Mouse (Mus musculus) MEL (cell line): ENCODE results near the gene Gpatch3. TPM values are rescaled to one million over a fixed set of nuclear protein-coding genes. Genes with fewer than 3 reads are reported as not detected.

ENCODE experiments used
- DNase-seq: peaks from one replicate; pipeline ENCODE4 v3.0.0; 2011; ENCODE audit warnings: low read depth, low spot score
- H3K27ac ChIP-seq: 2 replicates; pipeline ENCODE4 v1.5.1; 2012; ENCODE audit warnings: low read depth, mild to moderate bottlenecking, control low read depth, low read length, moderate library complexity; ENCODE audit not compliant: control insufficient read depth
- H3K27me3 ChIP-seq, 2 experiments: fragments of 150-350 bp in 1 of 2; sonication (generic) in 1 of 2; 2 replicates each; pipeline ENCODE4 v1.6.1; 2012; ENCODE audit warnings: low read length in 2 of 2, mild to moderate bottlenecking in 2 of 2, improper control_type of control experiment in 1 of 2, moderate library complexity in 1 of 2; ENCODE audit not compliant: insufficient read depth in 2 of 2, control insufficient read depth in 1 of 2
- H3K36me3 ChIP-seq, 2 experiments: 2 replicates each; pipeline ENCODE4 v1.6.1; 2012 to 2014; ENCODE audit warnings: low read length in 2 of 2, improper control_type of control experiment in 1 of 2, inconsistent platforms in 1 of 2, mild to moderate bottlenecking in 1 of 2; ENCODE audit not compliant: insufficient read depth in 2 of 2, control insufficient read depth in 1 of 2
- H3K4me1 ChIP-seq, 2 experiments: fragments of 150-350 bp in 1 of 2; sonication (generic) in 1 of 2; 2 replicates each; pipeline ENCODE4 v1.6.1; 2012; ENCODE audit warnings: low read length in 2 of 2, improper control_type of control experiment in 1 of 2, mild to moderate bottlenecking in 1 of 2; ENCODE audit not compliant: insufficient read depth in 2 of 2, control insufficient read depth in 1 of 2
- H3K4me3 ChIP-seq, 2 experiments: fragments of 150-350 bp in 1 of 2; sonication (generic) in 1 of 2; 2 replicates each; pipeline ENCODE4 v1.5.1; 2012; ENCODE audit warnings: low read depth in 2 of 2, low read length in 2 of 2, mild to moderate bottlenecking in 2 of 2, moderate library complexity in 2 of 2, control low read depth in 1 of 2, improper control_type of control experiment in 1 of 2; ENCODE audit not compliant: control insufficient read depth in 1 of 2, insufficient read depth in 1 of 2
- H3K79me2 ChIP-seq: 2 replicates; pipeline ENCODE4 v1.6.1; 2012; ENCODE audit warnings: mild to moderate bottlenecking, low read length, moderate library complexity; ENCODE audit not compliant: control insufficient read depth, poor library complexity, insufficient read depth
- H3K9ac ChIP-seq: 2 replicates; pipeline ENCODE4 v1.6.1; 2012; ENCODE audit warnings: low read depth, mild to moderate bottlenecking, control low read depth, low read length, moderate library complexity; ENCODE audit not compliant: control insufficient read depth, poor library complexity, severe bottlenecking
- H3K9me3 ChIP-seq: fragments of 150-350 bp; sonication (generic); replicated peaks from 2 replicates; pipeline ENCODE4 v1.6.1; 2012; ENCODE audit warnings: mild to moderate bottlenecking, low read length, improper control_type of control experiment, moderate library complexity; ENCODE audit not compliant: insufficient read depth
- BHLHE40 ChIP-seq: IDR thresholded peaks from 2 replicates; pipeline ENCODE4 v1.6.1; 2012; ENCODE audit warnings: low read depth, mild to moderate bottlenecking, inconsistent platforms, low read length, improper control_type of control experiment, borderline replicate concordance
- CHD1 ChIP-seq: IDR thresholded peaks from 2 replicates; pipeline ENCODE4 v1.6.1; 2012; ENCODE audit warnings: low read depth, mild to moderate bottlenecking, inconsistent platforms, low read length, improper control_type of control experiment
- CHD2 ChIP-seq: IDR thresholded peaks from 2 replicates; pipeline ENCODE4 v1.6.1; 2011; ENCODE audit warnings: low read length, improper control_type of control experiment
- CTCF ChIP-seq, 3 experiments: IDR thresholded peaks in 2 of 3; conservative IDR thresholded peaks in 1 of 3; 2 replicates each; pipeline ENCODE4 v1.5.1; 2011 to 2012; ENCODE audit warnings: low read length in 3 of 3, low read depth in 2 of 3, mild to moderate bottlenecking in 2 of 3, improper control_type of control experiment in 1 of 3, inconsistent platforms in 1 of 3, mixed read lengths in 1 of 3, moderate library complexity in 1 of 3; ENCODE audit not compliant: control insufficient read depth in 1 of 3, insufficient read depth in 1 of 3, poor library complexity in 1 of 3, severe bottlenecking in 1 of 3
- GABPA ChIP-seq: IDR thresholded peaks from 2 replicates; pipeline ENCODE4 v1.6.1; 2012; ENCODE audit warnings: low read depth, mild to moderate bottlenecking, inconsistent platforms, low read length, improper control_type of control experiment, moderate library complexity
- HCFC1 ChIP-seq: IDR thresholded peaks from 2 replicates; pipeline ENCODE4 v1.6.1; 2012; ENCODE audit warnings: low read depth, mild to moderate bottlenecking, inconsistent platforms, low read length, improper control_type of control experiment, moderate library complexity
- JUND ChIP-seq: IDR thresholded peaks from 2 replicates; pipeline ENCODE4 v1.6.1; 2011; ENCODE audit warnings: low read depth, mild to moderate bottlenecking, improper control_type of control experiment, low read length
- MAFK ChIP-seq: IDR thresholded peaks from 2 replicates; pipeline ENCODE4 v1.6.1; 2011; ENCODE audit warnings: low read depth, mild to moderate bottlenecking, low read length, improper control_type of control experiment, borderline replicate concordance
- MAX ChIP-seq: IDR thresholded peaks from 2 replicates; pipeline ENCODE4 v1.6.1; 2011; ENCODE audit warnings: low read length, improper control_type of control experiment
- MAZ ChIP-seq: IDR thresholded peaks from 2 replicates; pipeline ENCODE4 v1.6.1; 2012; ENCODE audit warnings: low read depth, mild to moderate bottlenecking, inconsistent platforms, low read length, improper control_type of control experiment
- MEF2A ChIP-seq: IDR thresholded peaks from 2 replicates; pipeline ENCODE4 v1.6.1; 2014; ENCODE audit warnings: low read depth, mild to moderate bottlenecking, inconsistent platforms, low read length, improper control_type of control experiment; ENCODE audit not compliant: poor library complexity, insufficient replicate concordance, severe bottlenecking; ENCODE audit errors: extremely low read depth
- NRF1 ChIP-seq: IDR thresholded peaks from 2 replicates; pipeline ENCODE4 v1.6.1; 2014; ENCODE audit warnings: low read depth, mild to moderate bottlenecking, inconsistent platforms, low read length, improper control_type of control experiment, moderate library complexity; ENCODE audit not compliant: poor library complexity, insufficient read depth, severe bottlenecking
- POLR2A ChIP-seq, 2 experiments: IDR thresholded peaks; 2 replicates each; pipeline ENCODE4 v1.6.1; 2011 to 2012; ENCODE audit warnings: low read length in 2 of 2, mild to moderate bottlenecking in 2 of 2, control low read depth in 1 of 2, improper control_type of control experiment in 1 of 2, low read depth in 1 of 2, moderate library complexity in 1 of 2; ENCODE audit not compliant: control insufficient read depth in 1 of 2, insufficient read depth in 1 of 2, poor library complexity in 1 of 2
- POLR2AphosphoS5 ChIP-seq: IDR thresholded peaks from 2 replicates; pipeline ENCODE4 v1.6.1; 2012; ENCODE audit warnings: low read depth, borderline replicate concordance, mild to moderate bottlenecking, inconsistent platforms, low read length, moderate library complexity, mixed read lengths
- RAD21 ChIP-seq: IDR thresholded peaks from 2 replicates; pipeline ENCODE4 v1.6.1; 2011; ENCODE audit warnings: mild to moderate bottlenecking, low read depth, low read length, improper control_type of control experiment
- RCOR1 ChIP-seq: IDR thresholded peaks from 2 replicates; pipeline ENCODE4 v1.6.1; 2012; ENCODE audit warnings: low read depth, mild to moderate bottlenecking, inconsistent platforms, low read length, improper control_type of control experiment
- SMC3 ChIP-seq: IDR thresholded peaks from 2 replicates; pipeline ENCODE4 v1.6.1; 2011; ENCODE audit warnings: low read depth, low read length, improper control_type of control experiment
- TAL1 ChIP-seq: IDR thresholded peaks from 2 replicates; pipeline ENCODE4 v1.6.1; 2012; ENCODE audit warnings: mild to moderate bottlenecking, inconsistent platforms, low read length, moderate library complexity, mixed read lengths
- TCF12 ChIP-seq: IDR thresholded peaks from 2 replicates; pipeline ENCODE4 v1.6.1; 2014; ENCODE audit warnings: low read depth, mild to moderate bottlenecking, inconsistent platforms, low read length, improper control_type of control experiment, moderate library complexity
- USF1 ChIP-seq: IDR thresholded peaks from 2 replicates; pipeline ENCODE4 v1.6.1; 2014; ENCODE audit warnings: low read depth, mild to moderate bottlenecking, inconsistent platforms, low read length, improper control_type of control experiment, moderate library complexity
- USF2 ChIP-seq, 2 experiments: IDR thresholded peaks; 2 replicates each; pipeline ENCODE4 v1.6.1; 2011 to 2012; ENCODE audit warnings: improper control_type of control experiment in 2 of 2, low read length in 2 of 2, borderline replicate concordance in 1 of 2, inconsistent platforms in 1 of 2, low read depth in 1 of 2, mild to moderate bottlenecking in 1 of 2; ENCODE audit not compliant: insufficient read depth in 1 of 2
- ZKSCAN1 ChIP-seq: IDR thresholded peaks from 2 replicates; pipeline ENCODE4 v1.6.1; 2012; ENCODE audit warnings: low read depth, mild to moderate bottlenecking, inconsistent platforms, low read length, improper control_type of control experiment, moderate library complexity
- ZMIZ1 ChIP-seq: IDR thresholded peaks from 2 replicates; pipeline ENCODE4 v1.6.1; 2012; ENCODE audit warnings: low read depth, mild to moderate bottlenecking, inconsistent platforms, low read length, improper control_type of control experiment, moderate library complexity
- ZNF384 ChIP-seq: IDR thresholded peaks from 2 replicates; pipeline ENCODE4 v1.6.1; 2012; ENCODE audit warnings: low read depth, mild to moderate bottlenecking, inconsistent platforms, low read length, improper control_type of control experiment
- polyA plus RNA-seq, 2 experiments: library from polyadenylated mRNA; stranded (reverse) in 1 of 2; unstranded in 1 of 2; fragments of >175 nt in 1 of 2; fragments of >200 nt in 1 of 2; gene quantifications; 2 replicates each; pipeline versions ENCODE4 v1.2.1 to v1.2.4; 2012; ENCODE audit warnings: low replicate concordance in 2 of 2, low read depth in 1 of 2; ENCODE audit not compliant: insufficient read length in 2 of 2, insufficient read depth in 1 of 2, missing spikeins in 1 of 2
- total RNA-seq: library from RNA; depleted of rRNA; stranded (reverse); fragments of 300-350 nt; gene quantifications from 2 replicates; pipeline ENCODE4 v1.2.3, GENCODE M21; 2012

Gpatch3 gene
- total and polyA plus RNA-seq, 3 experiments: 9.8 to 16.5 TPM; not detected in 1

- TF ChIP-seq TCF12 (0 out of 2 replicates have a peak, but pooled peaks have one; percentile 4), BHLHE40 (no peak), RCOR1 (no peak), ZMIZ1 (0 out of 2 replicates have a peak, but pooled peaks have one; percentile 16), ZNF384 (no peak), MAFK (no peak), JUND (no peak), MAZ (peak; percentile 83; the same call in 1 of the 2 replicates), RAD21 (no peak), MEF2A (no peak), ZKSCAN1 (no peak), CTCF (IDR thresholded peaks at IDR 0.05 in 2 of 3, conservative IDR thresholded peaks at IDR 0.05 in 1 of 3; ENCODE audit: control insufficient read depth in 1 of 3, insufficient read depth in 1 of 3, low read depth in 2 of 3, low read length in 3 of 3, poor library complexity in 1 of 3, severe bottlenecking in 1 of 3) (no peak), POLR2A (IDR thresholded peaks at IDR 0.05; ENCODE audit: control insufficient read depth in 1 of 2, insufficient read depth in 1 of 2, low read depth in 1 of 2, low read length in 2 of 2, poor library complexity in 1 of 2) (peak in 1 of 2 experiments; percentile 70; a peak in 2 of 4 replicates), POLR2AphosphoS5 (no peak), GABPA (no peak), USF2 (IDR thresholded peaks at IDR 0.05; ENCODE audit: borderline replicate concordance in 1 of 2, insufficient read depth in 1 of 2, low read depth in 1 of 2, low read length in 2 of 2) (no peak), HCFC1 (peak; percentile 72)
- TF ChIP-seq, all 39 proteins: peak for 9
Observed at GRCm38 (mm10) chr4:133599571-133600073, 25.1 kb downstream of the Gpatch3 start (continued).

- Histone ChIP-seq H3K79me2 (no peaks in the 10 kb centered on the region; the same call in 1 of the 2 replicates), H3K27me3 (no peaks in the 10 kb centered on the region)
- TF ChIP-seq RAD21: no peak
- TF ChIP-seq ZMIZ1: no peak
- TF ChIP-seq CHD2: no peak
- no peak for TF ChIP-seq MEF2A
- no peak for TF ChIP-seq RCOR1
- TF ChIP-seq TAL1: no peak
- TF ChIP-seq SMC3: no peak
- no peak for TF ChIP-seq USF1
- TF ChIP-seq MAFK: no peak
- TF ChIP-seq NRF1: no peak
- TF ChIP-seq POLR2AphosphoS5: no peak
- no peak for TF ChIP-seq HCFC1
- TF ChIP-seq MAX: no peak
- no peak for TF ChIP-seq ZKSCAN1
- TF ChIP-seq CHD1: no peak
- TF ChIP-seq, all 39 proteins: peak for 0
- Histone ChIP-seq H3K27ac (no peak overlapping the region), H3K9ac (peak overlapping the region; percentile 67; the same call in 1 of the 2 replicates), H3K4me3 (peak overlapping the region in 1 of 2 experiments; percentile 63; a peak in 1 of 4 replicates), H3K36me3 (no peaks in the 10 kb centered on the region; a peak in 1 of 4 replicates), H3K9me3 (no peaks in the 10 kb centered on the region), H3K4me1 (peaks cover 0 to 3% of the 10 kb centered on the region in 2 experiments; a peak in 1 of 4 replicates)
- DNase-seq: no peak
Observed at GRCm38 (mm10) chr4:133600306-133600705, 25.8 kb downstream of the Gpatch3 start.
